Mouse (Mus musculus) WW6 (cell line): ENCODE measurements at regions not wholly inside any gene's neighbourhood (a gene's known extent, or its start where the extent isn't known, plus 50 kb on each side); places are given as distances from the start of the nearest gene placed in this dataset.

Experiments used
- DNase-seq: peaks from one replicate; pipeline ENCODE4 v3.0.0-alpha.2; 2013; ENCODE audit warnings: low read depth, low spot score

DNA sequence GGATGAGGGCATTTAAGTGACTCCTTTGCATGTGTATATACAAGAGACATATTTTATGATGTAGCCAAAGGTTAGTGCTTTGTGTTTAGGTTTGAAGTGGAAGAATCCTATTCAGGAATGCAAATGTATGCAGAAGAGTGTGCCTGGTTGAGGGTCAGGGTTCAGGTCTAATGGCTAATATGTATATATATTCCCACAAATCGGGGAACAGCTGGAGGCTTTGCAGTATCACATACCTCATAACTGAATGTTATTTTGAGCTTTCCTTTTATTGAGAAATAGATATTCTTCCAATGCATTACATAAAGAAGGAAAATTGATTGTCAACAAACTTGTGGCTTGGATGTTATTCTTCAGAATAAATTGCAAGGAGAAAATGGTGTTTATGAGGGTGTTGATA lies 239.9 kb downstream of the Fam173b start:
- DNase-seq = no peak

DNA sequence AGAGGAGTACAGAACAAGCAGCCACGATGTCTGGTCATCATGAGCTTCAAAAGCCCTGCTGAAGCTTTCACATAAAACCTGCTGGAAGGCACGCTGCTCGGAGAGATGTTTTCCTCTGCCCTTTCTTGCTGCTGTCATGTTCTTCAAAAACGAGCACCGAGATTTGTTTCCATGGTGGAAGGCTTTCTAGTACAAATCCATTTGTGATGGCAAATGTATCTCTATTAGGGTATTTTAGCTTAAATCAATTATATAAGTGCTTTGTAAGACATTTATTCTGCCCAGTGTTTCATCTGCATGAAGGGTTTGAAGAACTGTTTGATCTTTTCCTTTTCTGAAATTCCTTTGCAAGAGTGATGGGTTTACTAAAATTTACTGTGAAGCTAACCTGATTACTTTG lies 253.1 kb downstream of the Fam173b start:
- DNase-seq = no peak

DNA sequence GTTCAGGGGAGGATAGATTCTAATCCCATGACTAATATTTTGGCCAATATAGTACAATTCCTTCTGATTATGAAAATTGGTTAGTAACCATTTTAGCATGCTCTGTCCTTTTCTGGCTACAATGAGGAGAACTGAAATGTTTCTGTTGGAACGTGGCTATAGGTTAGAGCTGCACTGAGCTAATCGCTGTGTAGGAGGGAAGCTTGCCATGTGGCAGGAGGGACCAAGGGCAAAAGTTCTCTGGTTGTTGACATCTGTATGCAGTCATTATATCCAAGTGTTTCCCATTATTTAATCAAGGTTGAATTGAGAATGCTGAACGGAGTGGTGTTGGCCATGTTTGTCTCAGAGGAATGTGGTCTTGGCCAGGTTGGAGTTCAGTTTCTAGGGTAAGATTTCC lies 253.5 kb downstream of the Fam173b start:
- no peak for DNase-seq

DNA sequence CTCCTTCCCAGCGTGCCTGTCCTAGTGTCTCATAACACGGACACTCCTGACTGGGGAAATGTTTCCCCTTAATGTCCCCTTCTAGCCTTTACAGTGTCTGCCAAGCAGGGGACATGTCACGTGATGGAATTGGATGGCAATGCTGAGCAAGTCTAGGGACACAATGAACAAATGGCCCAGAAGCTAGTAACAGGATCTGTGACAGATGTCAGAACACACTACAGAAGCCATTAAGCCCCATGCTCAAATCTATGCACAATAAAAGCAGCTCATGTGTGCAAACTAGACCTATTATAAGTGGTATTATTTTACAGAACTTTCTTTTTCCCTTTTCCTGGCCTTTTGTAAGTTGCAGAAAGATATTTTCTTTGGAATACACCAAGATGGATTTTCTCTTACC lies 267.4 kb downstream of the Fam173b start:
- DNase-seq = no peak

DNA sequence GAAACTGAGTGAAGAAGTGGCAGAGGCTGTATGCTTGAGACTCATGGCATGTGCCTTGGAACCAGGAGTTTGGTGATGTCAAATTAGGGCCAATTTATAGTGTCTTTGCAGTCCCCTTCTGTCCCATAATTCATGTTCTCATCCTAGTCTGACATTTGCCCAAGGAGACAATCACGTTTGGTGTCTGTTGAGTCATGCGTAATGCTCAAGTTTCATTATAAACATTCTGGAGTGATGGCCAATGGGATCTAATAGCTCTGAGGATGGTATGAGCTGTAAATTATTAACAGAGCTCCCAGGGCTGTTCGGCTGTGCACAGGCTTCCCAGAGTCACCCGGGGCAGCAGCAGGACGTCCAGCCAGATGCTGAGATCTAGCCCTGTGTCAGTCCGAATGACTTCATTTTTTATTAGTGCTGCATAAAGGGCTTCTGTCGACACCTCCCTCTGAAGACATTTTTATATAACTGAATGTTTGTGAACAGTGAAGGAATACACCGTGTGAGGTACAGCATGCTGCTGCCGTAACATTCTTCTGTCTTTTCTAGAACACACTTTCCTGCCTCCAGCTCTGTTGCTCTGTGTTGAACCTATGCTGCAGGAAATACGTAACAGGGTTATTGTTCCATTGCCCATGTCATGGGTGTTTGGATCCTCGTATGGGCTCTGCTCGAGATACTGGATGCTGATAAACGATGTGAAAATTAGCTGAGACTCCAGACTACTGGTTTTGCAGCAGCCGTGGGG lies 268.2 kb downstream of the Fam173b start:
- no peak for DNase-seq

DNA sequence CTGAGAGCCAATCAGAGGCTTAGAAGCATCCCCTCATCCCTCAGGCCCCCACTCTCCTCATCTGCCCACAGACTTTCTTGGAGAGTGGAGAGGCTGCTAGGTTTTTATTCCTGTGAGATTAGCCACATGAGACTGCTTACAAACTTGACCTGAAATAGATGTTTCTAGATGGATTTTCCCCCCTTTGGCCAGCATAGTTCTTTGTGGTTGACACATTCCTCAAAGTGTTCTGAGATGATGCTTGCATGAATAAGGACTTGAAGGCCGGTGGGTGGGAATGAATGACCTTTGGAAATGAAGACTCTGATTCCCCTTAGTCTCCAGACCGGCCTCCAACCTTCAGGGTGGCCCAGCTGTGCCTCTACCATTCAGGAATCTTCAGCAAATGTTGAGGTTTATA lies 273.8 kb downstream of the Fam173b start:
- no peak for DNase-seq

DNA sequence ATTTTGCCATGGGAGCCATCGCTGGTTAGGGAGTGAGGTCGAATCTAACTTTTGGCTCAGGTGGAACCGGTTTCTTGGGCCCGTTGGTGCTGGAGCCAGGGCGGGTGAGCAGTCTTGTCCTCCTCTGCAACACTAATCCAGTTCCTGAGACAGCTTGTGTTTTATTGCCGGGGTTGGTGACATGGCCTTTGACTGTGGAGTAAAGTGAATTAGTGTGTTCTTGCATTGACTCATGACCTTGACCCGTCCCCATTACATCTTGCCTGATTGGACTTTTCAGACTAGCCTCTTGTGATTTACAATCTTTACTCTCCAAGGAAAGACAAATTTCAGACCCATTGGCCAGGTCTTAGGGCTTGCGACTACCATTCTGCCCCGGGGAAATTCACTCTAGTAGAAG lies 278.8 kb downstream of the Fam173b start:
- DNase-seq = no peak

DNA sequence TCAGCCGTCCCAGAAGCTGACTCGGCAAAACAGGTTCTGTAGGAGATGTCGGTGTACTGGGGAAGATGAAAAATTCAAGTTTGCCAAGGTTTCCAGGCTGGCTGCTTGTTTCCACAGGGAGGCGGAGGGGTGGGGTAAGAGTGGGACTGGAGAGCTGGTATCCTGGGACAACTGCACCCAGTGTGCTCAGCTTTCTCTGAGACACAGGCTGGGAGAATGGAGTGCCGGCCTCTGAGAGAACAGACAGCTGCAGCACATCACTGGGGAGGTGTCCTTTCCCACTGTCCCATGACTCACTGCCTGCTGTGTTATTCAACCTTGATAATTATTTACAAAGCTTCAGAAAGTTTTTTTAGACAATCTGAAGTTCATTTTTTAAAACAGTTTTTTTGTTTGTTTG lies 280.7 kb downstream of the Fam173b start:
- no peak for DNase-seq

DNA sequence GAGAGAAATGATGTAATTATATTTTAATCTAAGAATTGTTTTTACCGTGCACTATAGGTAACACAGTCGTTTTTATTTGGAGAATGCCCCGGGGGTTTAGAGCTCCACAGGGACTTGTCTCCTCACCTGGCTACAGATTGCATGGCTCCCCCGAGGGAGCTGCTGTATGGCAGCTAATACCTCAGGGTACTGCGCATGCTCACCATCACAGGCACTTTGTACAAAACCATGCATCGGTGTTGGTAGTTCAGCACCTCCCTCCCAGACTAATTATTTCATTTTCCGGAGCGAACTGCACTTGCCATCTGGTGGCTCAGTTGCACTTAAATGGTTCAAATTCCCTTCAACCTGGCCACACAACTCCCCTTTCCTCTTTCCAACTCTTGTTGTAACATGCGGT lies 281.9 kb downstream of the Fam173b start:
- DNase-seq = no peak

DNA sequence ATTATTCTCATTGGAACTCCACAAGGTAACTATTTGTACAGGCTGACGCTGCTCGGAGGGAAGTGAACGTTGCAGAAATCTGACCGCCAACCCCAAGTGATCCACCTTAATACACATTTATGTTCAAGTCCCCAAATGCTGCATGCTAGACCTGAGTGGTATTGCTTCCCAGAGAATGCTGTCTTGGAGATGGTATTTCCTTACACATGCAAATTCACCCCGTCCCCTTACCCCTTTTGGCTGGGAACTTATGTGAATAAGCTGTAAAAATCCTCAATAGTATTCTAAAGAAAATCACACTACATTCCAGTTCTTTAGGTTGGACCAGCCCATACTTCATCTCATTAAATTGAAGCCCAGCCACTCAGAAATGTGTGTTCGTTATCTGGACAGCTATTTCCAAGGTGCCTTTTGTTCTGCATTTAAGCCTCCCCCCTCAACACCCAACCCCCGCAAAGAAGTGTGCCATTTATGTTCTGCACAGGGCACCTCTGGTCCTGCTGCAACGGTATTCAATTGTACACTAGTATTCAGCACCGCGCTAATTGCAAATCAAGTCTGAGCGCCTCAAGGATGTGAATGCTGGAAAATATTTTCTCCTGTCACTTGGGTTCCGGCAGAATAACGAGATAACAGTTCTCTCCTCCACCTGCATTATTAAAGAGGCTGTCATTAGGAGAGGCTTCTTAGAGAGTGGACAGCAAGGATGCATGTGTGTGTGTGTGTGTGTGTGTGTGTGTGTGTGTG lies 278.0 kb upstream of the Tas2r119 start:
- no peak for DNase-seq

DNA sequence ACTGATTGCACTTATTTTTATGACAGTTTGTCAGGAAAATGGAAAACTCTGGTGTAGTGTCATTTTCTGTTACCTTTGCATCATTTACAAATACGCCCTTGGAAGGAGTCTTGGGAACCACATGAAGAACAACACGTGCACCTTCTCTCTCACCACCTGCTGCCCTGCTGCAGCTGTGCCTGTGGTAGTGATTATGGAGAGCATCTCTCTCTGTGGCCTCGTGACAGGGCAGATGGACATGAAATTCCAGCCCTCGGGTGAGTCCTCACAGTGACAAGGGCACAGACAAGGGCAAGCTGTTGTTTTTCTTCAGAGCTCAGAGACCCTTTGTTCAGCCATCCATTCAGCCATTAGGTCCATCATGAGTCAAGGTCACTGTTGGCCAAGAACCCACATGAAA lies 276.8 kb upstream of the Tas2r119 start:
- no peak for DNase-seq

DNA sequence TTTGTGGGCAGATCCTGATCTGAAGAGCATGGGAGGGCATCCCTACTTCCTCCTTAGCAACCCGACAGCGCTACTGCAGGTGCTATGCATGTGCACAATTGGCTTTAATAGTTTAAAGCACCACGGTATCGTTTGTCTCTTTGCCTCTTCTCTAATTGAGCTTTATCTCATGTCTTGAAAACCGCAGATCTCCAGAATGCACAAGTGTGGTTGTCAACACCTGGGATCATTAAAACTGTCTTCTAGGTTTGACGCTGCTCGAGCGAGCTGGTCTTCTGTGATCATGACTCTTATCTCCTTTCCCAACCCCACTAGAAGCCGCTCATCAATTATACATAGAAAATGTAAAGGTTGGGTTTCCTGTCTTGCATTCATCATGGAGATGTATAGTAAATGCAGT lies 268.7 kb upstream of the Tas2r119 start:
- DNase-seq = no peak

DNA sequence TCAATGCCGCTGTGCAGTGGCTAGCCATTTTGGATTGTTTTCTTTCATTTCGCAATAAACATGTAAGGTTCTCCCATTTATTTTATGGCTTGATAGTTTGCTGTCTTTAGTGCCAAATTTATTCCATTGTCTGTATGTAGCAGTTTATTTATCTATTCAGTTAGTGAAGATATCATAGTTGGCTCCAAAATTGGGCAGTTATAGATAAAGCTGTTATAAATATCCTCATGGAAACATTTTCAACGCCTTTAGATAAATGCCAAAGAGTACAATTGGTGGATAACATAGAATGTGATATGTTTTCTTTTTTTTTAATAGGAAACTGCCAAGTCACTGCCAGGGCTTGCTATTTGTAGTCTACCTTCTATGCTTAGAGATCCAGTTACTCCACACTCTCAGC lies 265.1 kb upstream of the Tas2r119 start:
- DNase-seq = no peak

DNA sequence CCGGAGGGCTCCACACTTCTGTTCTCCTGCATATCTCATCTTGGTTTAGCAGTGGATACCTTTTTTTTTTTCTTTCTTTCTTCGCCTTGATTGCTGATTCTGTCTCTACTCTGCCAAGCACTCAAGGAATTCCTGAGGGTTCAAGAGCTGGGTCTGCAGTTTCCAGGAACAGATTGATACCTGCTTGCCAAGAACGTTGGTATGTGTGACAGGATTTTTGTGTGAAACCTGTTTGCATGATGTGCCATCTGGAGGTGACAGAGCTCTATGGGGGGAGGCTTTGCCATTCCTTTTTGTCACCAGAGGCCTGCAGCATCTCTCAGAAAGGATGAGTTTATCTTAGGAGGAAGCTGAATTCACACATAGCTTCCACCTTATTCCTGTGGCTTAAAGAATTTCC lies 255.6 kb upstream of the Tas2r119 start:
- no peak for DNase-seq

DNA sequence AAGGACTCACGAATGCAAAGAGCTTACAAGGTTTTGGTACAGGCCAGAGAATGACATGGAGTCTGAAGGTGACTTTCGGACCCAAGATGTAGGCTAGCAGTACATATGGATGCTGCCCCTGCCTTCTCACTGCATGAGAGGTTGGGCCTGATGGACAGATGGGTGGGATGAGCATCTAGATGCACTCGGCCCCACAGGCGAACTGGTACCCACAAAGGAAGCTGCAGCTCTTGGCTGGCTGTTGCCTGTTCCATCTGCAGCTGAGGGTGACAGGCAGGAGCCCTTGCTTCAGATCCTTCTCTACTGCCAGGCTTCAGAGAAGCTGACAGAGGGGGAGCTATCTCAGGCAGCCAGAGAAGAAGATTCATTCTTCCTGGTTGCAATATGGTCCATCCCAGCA lies 216.8 kb upstream of the Tas2r119 start:
- DNase-seq = no peak

DNA sequence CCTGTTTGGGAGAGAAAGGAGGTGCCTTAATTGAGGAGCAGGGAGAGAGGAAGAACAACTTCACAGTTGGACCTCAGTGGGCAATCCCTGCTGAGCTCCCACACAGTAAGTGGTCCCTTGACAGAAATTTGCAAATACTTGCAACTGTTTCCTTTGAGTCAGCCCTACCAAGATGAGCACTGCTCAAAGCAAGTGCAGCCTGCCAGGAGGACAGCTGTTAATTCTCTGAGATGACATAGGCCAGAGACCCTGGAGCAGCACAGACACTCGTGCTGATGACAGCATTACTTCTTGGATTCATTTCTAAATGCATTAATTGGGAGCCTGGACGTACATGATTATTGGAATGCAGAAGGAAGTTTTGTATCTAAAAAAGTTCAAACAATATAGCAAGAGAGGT lies 215.1 kb upstream of the Tas2r119 start:
- DNase-seq = no peak

DNA sequence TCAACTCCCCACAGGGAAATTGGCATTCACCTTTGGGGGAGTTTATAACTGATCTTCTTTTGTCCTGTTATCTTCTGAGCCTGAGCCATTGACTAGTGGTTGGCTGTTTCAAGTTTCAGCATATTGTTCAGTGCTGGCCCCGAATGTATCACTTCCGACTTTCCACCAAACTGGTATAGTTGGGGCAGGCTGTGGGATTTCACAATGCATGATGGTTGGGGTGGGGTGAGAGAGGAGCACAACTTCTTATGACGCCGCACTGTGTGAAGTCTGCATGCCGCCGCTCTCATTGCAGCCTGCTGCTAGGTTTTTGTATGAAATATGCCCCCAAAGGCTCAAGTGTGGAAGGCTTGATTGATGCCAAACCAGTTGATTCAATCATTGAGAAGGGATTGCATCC lies 212.2 kb upstream of the Tas2r119 start:
- DNase-seq = no peak

DNA sequence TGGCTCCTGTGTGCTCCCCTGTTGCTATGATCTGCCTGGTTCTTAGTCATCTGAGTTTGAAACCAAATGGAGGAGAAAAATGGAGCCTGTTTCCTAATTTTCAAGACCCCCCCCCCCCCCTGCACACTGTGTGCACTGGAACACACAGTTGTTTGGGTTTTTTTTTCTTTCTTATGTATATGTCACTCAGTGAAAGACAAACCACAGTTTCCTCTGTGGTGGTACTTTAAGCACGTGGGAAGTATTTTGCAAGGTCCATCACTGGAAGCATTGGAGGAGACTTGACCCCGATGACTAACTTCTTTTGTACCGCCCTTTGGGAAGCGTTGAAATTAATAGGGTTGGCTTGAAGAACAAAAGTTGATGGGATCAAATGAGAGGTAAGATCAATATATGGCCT lies 211.5 kb upstream of the Tas2r119 start:
- DNase-seq = no peak

DNA sequence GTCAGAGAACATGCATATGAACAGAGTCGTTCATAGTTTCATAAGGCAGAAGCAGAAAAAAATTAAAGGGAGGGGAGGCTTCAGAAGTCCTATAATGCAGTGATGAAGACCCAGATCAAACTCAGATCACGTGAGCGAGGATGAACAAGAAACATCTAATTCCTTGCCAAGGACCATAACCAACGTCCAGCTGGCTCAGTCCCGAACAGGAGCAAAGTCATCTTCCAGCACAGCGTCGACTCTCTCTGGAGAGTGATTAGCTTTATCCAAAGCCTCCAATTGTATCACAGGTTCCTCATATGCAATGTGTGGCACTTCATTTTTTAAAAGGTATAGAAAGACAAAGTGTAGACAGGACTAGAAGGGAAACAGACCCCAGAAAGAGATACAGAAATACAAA lies 204.2 kb upstream of the Tas2r119 start:
- DNase-seq = no peak

DNA sequence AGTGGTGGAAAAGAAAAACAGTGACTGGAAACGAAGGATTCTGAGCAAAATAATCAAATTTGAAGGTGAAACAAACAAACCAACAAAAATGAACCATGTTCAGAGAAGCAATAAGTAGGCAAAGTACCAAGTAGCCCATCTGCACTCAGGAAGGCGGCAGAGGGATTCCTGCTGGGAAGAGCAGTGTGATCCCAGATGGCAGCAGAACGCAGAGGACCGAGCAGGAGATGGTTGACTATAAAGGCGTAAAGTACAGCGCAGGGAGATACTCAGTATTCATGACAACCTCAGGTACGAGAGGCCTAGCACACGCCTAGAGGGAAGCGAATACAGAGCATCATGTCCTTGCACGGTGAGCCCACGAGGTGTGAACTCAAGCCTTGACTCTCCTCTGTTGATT lies 203.2 kb upstream of the Tas2r119 start:
- no peak for DNase-seq

DNA sequence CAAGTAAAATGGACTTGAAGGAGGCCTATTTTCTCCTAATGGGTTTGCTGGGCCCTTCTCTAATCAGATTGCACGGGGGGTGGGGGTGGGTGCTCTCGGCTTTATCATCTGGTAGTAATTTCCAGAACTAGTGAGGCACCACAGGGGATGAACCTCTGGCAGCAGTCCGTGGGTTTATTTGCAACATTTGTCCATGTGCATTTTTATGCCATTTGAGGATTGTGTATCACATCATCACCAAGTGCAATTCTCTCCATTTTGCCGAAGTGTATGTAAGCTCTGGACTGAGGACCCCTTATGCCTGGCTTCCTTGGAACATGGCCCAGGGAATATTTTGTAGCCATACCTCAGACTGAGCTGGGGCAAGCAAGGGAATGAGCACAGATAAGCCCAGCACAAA lies 200.6 kb upstream of the Tas2r119 start:
- DNase-seq = no peak

DNA sequence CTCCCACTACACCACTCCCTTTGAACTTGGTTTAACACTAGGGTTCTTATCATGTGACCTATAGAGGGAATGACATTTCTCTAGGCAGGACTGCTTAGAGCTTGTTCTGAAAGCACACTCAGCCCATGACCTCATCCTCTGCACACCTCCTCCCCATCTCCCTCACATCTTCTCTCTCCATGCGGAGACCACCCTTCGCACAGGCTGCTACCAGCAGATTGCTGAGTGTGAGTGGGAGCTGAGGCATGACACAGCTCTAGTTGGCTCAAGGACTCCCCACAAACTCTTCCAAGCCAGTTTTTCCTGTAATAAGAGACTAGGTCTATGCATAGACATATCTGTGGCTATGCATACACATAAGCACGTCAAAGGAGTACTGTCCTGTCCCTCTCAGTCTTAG lies 199.5 kb upstream of the Tas2r119 start:
- DNase-seq = no peak

DNA sequence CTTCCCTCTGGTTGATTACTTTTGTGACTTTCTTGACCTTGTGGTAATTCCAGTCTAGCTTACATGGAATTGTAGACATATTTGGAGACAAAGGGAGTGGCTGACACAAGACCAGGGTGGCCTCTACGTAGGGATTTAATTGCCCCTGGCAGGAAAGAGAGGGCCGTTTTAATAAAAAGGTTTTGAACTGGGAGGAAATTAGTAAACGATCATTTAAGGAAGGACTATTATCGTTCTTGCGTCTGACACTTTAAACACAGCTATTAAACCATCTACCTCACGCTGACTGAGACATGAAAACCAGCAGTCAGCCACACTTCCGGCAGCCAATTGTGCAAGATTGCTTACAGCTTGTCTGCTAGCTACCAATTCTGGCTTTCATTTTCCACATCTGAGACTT lies 197.1 kb upstream of the Tas2r119 start:
- no peak for DNase-seq

DNA sequence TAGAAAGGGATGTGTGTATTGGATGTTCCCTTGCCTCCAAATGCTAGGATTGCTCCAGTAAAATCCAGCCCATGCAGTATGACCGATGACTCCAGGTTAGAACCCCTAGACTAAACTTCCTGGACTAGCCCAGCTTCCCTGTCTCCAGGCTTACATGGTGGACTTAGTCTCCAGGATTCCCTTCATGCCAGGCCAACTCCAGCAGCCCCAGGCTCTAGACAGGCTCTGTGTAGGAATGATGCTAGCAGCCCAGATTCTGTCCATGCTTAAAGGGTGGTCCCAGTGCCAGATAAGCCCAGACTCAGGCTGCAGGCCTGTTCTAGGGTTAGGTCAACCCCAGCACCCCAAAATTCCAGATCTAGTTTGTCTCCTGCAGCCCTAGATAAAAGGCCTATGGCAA lies 196.3 kb upstream of the Tas2r119 start:
- DNase-seq = no peak
